Mouse (Mus musculus): ENCODE measurements at regions not wholly inside any gene's neighbourhood (a gene's known extent, or its start where the extent isn't known, plus 50 kb on each side); places are given as distances from the start of the nearest gene placed in this dataset.

GRCm38 (mm10) chr15:65347277-65347676 lies 332.6 kb upstream of the Gm21961 start:
- no peak for DNase-seq (ENCODE audit: low read depth, low spot score)

GRCm38 (mm10) chr15:65342501-65342900 lies 327.8 kb upstream of the Gm21961 start:
- peak; percentile 59 for DNase-seq (ENCODE audit: low read depth, low spot score)

- no peak for DNase-seq (ENCODE audit: low read depth, low spot score)
Observed at GRCm38 (mm10) chr15:65334076-65334475, 319.4 kb upstream of the Gm21961 start.

- DNase-seq (ENCODE audit: low read depth, low spot score): peak; percentile 29
Observed at GRCm38 (mm10) chr15:65308066-65308465, 293.4 kb upstream of the Gm21961 start.

- no peak for DNase-seq (ENCODE audit: low read depth, low spot score)
Observed at GRCm38 (mm10) chr15:65258816-65259215, 244.1 kb upstream of the Gm21961 start.

GRCm38 (mm10) chr15:65222504-65222903 lies 207.8 kb upstream of the Gm21961 start:
- peak; percentile 31 for DNase-seq (ENCODE audit: low read depth, low spot score)

GRCm38 (mm10) chr15:65217908-65218307 lies 203.2 kb upstream of the Gm21961 start:
- DNase-seq (ENCODE audit: low read depth, low spot score): no peak

GRCm38 (mm10) chr15:65196307-65196706 lies 181.6 kb upstream of the Gm21961 start:
- no peak for DNase-seq (ENCODE audit: low read depth, low spot score)

GRCm38 (mm10) chr15:65193654-65194053 lies 178.9 kb upstream of the Gm21961 start:
- peak; percentile 15 for DNase-seq (ENCODE audit: low read depth, low spot score)
